Mouse (Mus musculus) CH12.LX (cell line): ENCODE data around the gene Gm43951.

Experiments
- BHLHE40 ChIP-seq: IDR thresholded peaks from 2 replicates; pipeline ENCODE4 v1.6.1; 2011; ENCODE audit warnings: mild to moderate bottlenecking, low read depth, low read length, improper control_type of control experiment
- CHD2 ChIP-seq: IDR thresholded peaks from 2 replicates; pipeline ENCODE4 v1.6.1; 2011; ENCODE audit warnings: low read length, improper control_type of control experiment
- CTCF ChIP-seq, 2 experiments: IDR thresholded peaks in 1 of 2; conservative IDR thresholded peaks in 1 of 2; 2 replicates each; pipeline ENCODE4 v1.5.1; 2011 to 2012; ENCODE audit warnings: low read depth in 2 of 2, low read length in 2 of 2, improper control_type of control experiment in 1 of 2, inconsistent platforms in 1 of 2, mild to moderate bottlenecking in 1 of 2, moderate library complexity in 1 of 2
- E2F4 ChIP-seq: IDR thresholded peaks from 2 replicates; pipeline ENCODE4 v1.6.1; 2011; ENCODE audit warnings: low read depth, low read length, improper control_type of control experiment; ENCODE audit not compliant: insufficient replicate concordance
- EP300 ChIP-seq: IDR thresholded peaks from 2 replicates; pipeline ENCODE4 v1.6.1; 2011; ENCODE audit warnings: low read length, improper control_type of control experiment
- ETS1 ChIP-seq: conservative IDR thresholded peaks from 2 replicates; pipeline ENCODE4 v1.6.1; 2012; ENCODE audit warnings: low read depth, mild to moderate bottlenecking, inconsistent platforms, low read length, improper control_type of control experiment, moderate library complexity
- MAFK ChIP-seq: IDR thresholded peaks from 2 replicates; pipeline ENCODE4 v1.6.1; 2011; ENCODE audit warnings: low read length, improper control_type of control experiment; ENCODE audit not compliant: insufficient replicate concordance
- MAX ChIP-seq: IDR thresholded peaks from 2 replicates; pipeline ENCODE4 v1.6.1; 2011; ENCODE audit warnings: low read length, improper control_type of control experiment
- NRF1 ChIP-seq: IDR thresholded peaks from 2 replicates; pipeline ENCODE4 v1.6.1; 2014; ENCODE audit warnings: low read depth, mild to moderate bottlenecking, inconsistent platforms, low read length, improper control_type of control experiment, moderate library complexity
- POLR2A ChIP-seq: IDR thresholded peaks from 2 replicates; pipeline ENCODE4 v1.6.1; 2011; ENCODE audit warnings: low read depth, mild to moderate bottlenecking, improper control_type of control experiment, low read length
- SMC3 ChIP-seq: IDR thresholded peaks from 2 replicates; pipeline ENCODE4 v1.6.1; 2011; ENCODE audit warnings: low read depth, low read length, improper control_type of control experiment
- UBTF ChIP-seq: IDR thresholded peaks from 2 replicates; pipeline ENCODE4 v1.6.1; 2012; ENCODE audit warnings: low read depth, mild to moderate bottlenecking, inconsistent platforms, low read length, improper control_type of control experiment, moderate library complexity
- ZC3H11A ChIP-seq: IDR thresholded peaks from 2 replicates; pipeline ENCODE4 v1.6.1; 2012; ENCODE audit warnings: low read depth, mild to moderate bottlenecking, inconsistent platforms, low read length, improper control_type of control experiment

DNA sequence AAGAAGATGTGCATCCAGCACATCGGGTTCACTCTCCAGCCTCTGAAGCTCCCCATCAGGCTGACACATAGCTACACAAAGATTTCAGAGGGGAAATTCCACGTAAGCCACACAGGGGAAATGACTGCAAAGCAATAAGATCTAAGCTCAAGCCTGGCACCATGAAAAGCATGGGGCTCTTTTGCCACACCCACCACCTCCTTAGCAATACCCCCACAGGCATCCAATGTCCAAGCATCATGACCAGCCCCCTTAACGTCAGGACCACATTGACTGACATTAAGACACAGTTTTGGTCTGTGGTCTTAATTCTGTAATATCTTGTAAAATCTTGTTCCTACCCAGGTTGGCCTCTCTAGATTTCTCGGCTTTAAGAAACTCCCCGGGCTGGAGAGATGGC is 26.1 kb downstream of the Gm43951 start:
- TF ChIP-seq NRF1 (no peak), CTCF (conservative IDR thresholded peaks at IDR 0.05 in 1 of 2, IDR thresholded peaks at IDR 0.05 in 1 of 2; ENCODE audit: low read depth in 2 of 2, low read length in 2 of 2) (no peak), ETS1 (no peak), POLR2A (no peak), EP300 (no peak), E2F4 (no peak), ZC3H11A (no peak), MAFK (no peak), SMC3 (no peak), CHD2 (no peak), MAX (no peak), BHLHE40 (no peak), UBTF (no peak)
